Comparison of ENCODE assay signal across 9 mouse cellular contexts in genomic region chr8:128519366-128519765, GRCm38 (mm10).
DNase-seq lines count a peak whose midpoint lies in the region; ATAC-seq and TF ChIP-seq lines count a peak whose summit lies in the region.
"Had no signal": no experiment of that assay in that cellular context is flagged by ENCODE, and none has a peak within 500 bp of the region (broad histone marks: within the 10 kb centered on the region; RNA-seq: fewer than 3 reads in every experiment).

No protein-coding gene starts in this region.

- WGBS in forebrain, embryonic 15.5 days: 71% methylated on average over 1 of the region's 1 CpGs

- no peak overlapping the region for H3K27ac ChIP-seq in ES-Bruce4 (ENCODE audit: insufficient read depth, low read length)
- no peak overlapping the region for H3K27ac ChIP-seq in cortical plate, adult 2 months (ENCODE audit: insufficient read depth, low read length)
- H3K27ac ChIP-seq in forebrain, embryonic 15.5 days (replicated peaks): no peak overlapping the region
- H3K27ac ChIP-seq: embryonic facial prominence, embryonic 12.5 days had no signal

- ATAC-seq in forebrain, embryonic 15.5 days (replicated peaks): no peak

- H3K36me3 ChIP-seq in ES-Bruce4 (ENCODE audit: control insufficient read depth, insufficient read depth, low read length, poor library complexity, severe bottlenecking): no peaks in the 10 kb centered on the region
- no peaks in the 10 kb centered on the region for H3K36me3 ChIP-seq in forebrain, embryonic 15.5 days
- H3K36me3 ChIP-seq: embryonic facial prominence, embryonic 12.5 days had no signal

- H3K9ac ChIP-seq in ES-Bruce4 (ENCODE audit: low read depth, poor library complexity, severe bottlenecking): no peak overlapping the region
- H3K9ac ChIP-seq in forebrain, embryonic 15.5 days (replicated peaks): no peak overlapping the region
- H3K9ac ChIP-seq: embryonic facial prominence, embryonic 12.5 days had no signal

- no peak overlapping the region for H3K4me3 ChIP-seq in ES-Bruce4 (ENCODE audit: low read depth, low read length)
- no peak overlapping the region for H3K4me3 ChIP-seq in cortical plate, adult 2 months (ENCODE audit: insufficient read depth, low read length)
- no peak overlapping the region for H3K4me3 ChIP-seq in forebrain, embryonic 15.5 days
- H3K4me3 ChIP-seq: embryonic facial prominence, embryonic 12.5 days had no signal

- H3K4me2 ChIP-seq in forebrain, embryonic 15.5 days (replicated peaks): no peak overlapping the region
- H3K4me2 ChIP-seq: embryonic facial prominence, embryonic 12.5 days had no signal

- TF ChIP-seq POLR2A in ES-Bruce4 (IDR thresholded peaks at IDR 0.05; ENCODE audit: insufficient read depth, low read length): no peak
- TF ChIP-seq POLR2A in cortical plate, adult 2 months (IDR thresholded peaks at IDR 0.05; ENCODE audit: extremely low read depth, insufficient read depth, low read length): no peak

- H3K27me3 ChIP-seq in ES-Bruce4 (ENCODE audit: control insufficient read depth, insufficient read depth, low read length, poor library complexity, severe bottlenecking): no peaks in the 10 kb centered on the region
- no peaks in the 10 kb centered on the region for H3K27me3 ChIP-seq in forebrain, embryonic 15.5 days
- H3K27me3 ChIP-seq: embryonic facial prominence, embryonic 12.5 days had no signal

- DNase-seq in kidney, adult 18-20 months: peak; percentile 8
- no peak for DNase-seq in kidney, adult 11 months
- DNase-seq in lung, postnatal 25 days (ENCODE audit: low spot score): peak; percentile 16
- DNase-seq in layer of hippocampus, postnatal 36 days: no peak
- DNase-seq in ovary, postnatal 14 days (ENCODE audit: low spot score): no peak

- H3K4me1 ChIP-seq in ES-Bruce4 (ENCODE audit: control insufficient read depth, insufficient read depth, low read length): no peaks in the 10 kb centered on the region
- no peaks in the 10 kb centered on the region for H3K4me1 ChIP-seq in cortical plate, adult 2 months (ENCODE audit: control insufficient read depth, insufficient read depth, low read length)
- no peaks in the 10 kb centered on the region for H3K4me1 ChIP-seq in forebrain, embryonic 15.5 days
- H3K4me1 ChIP-seq: embryonic facial prominence, embryonic 12.5 days had no signal

- TF ChIP-seq CTCF in ES-Bruce4 (IDR thresholded peaks at IDR 0.05; ENCODE audit: low read depth, low read length): peak; percentile 39
- peak; percentile 44 for TF ChIP-seq CTCF in cortical plate, adult 2 months (IDR thresholded peaks at IDR 0.05; ENCODE audit: extremely low read depth, insufficient read depth, low read length)

- TF ChIP-seq EP300 in ES-Bruce4 (IDR thresholded peaks at IDR 0.05; ENCODE audit: insufficient read depth, low read depth, low read length): no peak

- no peaks in the 10 kb centered on the region for H3K9me3 ChIP-seq in ES-Bruce4 (replicated peaks; ENCODE audit: control insufficient read depth, insufficient read depth, low read length, poor library complexity, severe bottlenecking)
- H3K9me3 ChIP-seq in forebrain, embryonic 15.5 days: no peaks in the 10 kb centered on the region
- H3K9me3 ChIP-seq: embryonic facial prominence, embryonic 12.5 days had no signal

Comparison
In these comparisons a context has a peak if more than half of its experiments do, and no peak if none do; other contexts are left out.
1. DNase-seq: peak in kidney, adult 18-20 months (single experiment) and lung, postnatal 25 days (single experiment); none in kidney, adult 11 months (single experiment), layer of hippocampus, postnatal 36 days (0 of 2) and ovary, postnatal 14 days (single experiment).